Mouse (Mus musculus) megakaryocyte, embryonic 14.5 days (primary cell): ENCODE results near the gene Tgfbr3.

ENCODE experiments used
- FLI1 ChIP-seq: IDR thresholded peaks from 2 replicates; pipeline ENCODE4 v1.6.1; 2012; ENCODE audit warnings: low read length, inconsistent platforms, mixed read lengths
- GATA1 ChIP-seq: IDR thresholded peaks from 3 replicates; pipeline ENCODE4 v1.6.1; 2012; ENCODE audit warnings: mixed read lengths, low read length, inconsistent platforms, borderline replicate concordance

- TF ChIP-seq GATA1: no peak
- TF ChIP-seq FLI1: no peak
These were observed 61.8 kb downstream of the Tgfbr3 start for GRCm38 (mm10) chr5:107227580-107227979.
